In genomic region chr10:12792049-12792448, GRCm38 (mm10) we compare ENCODE assay signal across 11 mouse cellular contexts.
DNase-seq lines count a peak whose midpoint lies in the region; ATAC-seq and TF ChIP-seq lines count a peak whose summit lies in the region.
"Had no signal": no experiment of that assay in that cellular context is flagged by ENCODE, and none has a peak within 500 bp of the region (broad histone marks: within the 10 kb centered on the region; RNA-seq: fewer than 3 reads in every experiment).

No protein-coding gene starts in this region.

- WGBS in hindbrain, embryonic 11.5 days = 7% methylated on average over 6 of the region's 6 CpGs
- 11% methylated on average over 6 of the region's 6 CpGs for WGBS in neural tube, embryonic 13.5 days

- H3K4me3 ChIP-seq in cortical plate, adult 2 months (ENCODE audit: insufficient read depth, low read length) = no peak overlapping the region
- no peak overlapping the region for H3K4me3 ChIP-seq in hindbrain, embryonic 11.5 days (ENCODE audit: low read depth, low read length)
- H3K4me3 ChIP-seq in neural tube, embryonic 13.5 days = no peak overlapping the region
- H3K4me3 ChIP-seq: limb, embryonic 15.5 days had no signal

- ATAC-seq in hindbrain, embryonic 11.5 days (ENCODE audit: low FRiP score) = peak; percentile 72
- peak; percentile 58; the same call in 1 of the 2 replicates for ATAC-seq in neural tube, embryonic 13.5 days (ENCODE audit: low read depth)
- ATAC-seq in cerebellum, adult (ENCODE audit: insufficient number of reproducible peaks, low FRiP score, low TSS enrichment) = no peak

- no peak overlapping the region for H3K9ac ChIP-seq in hindbrain, embryonic 11.5 days (ENCODE audit: low read depth, low read length)
- H3K9ac ChIP-seq in neural tube, embryonic 13.5 days = no peak overlapping the region
- H3K9ac ChIP-seq: limb, embryonic 15.5 days had no signal

- no peaks in the 10 kb centered on the region; the same call in 1 of the 2 replicates for H3K4me1 ChIP-seq in cortical plate, adult 2 months (ENCODE audit: control insufficient read depth, insufficient read depth, low read length)
- no peaks in the 10 kb centered on the region for H3K4me1 ChIP-seq in hindbrain, embryonic 11.5 days (replicated peaks; ENCODE audit: control insufficient read depth, insufficient read depth, low read length)
- peaks cover 26% of the 10 kb centered on the region for H3K4me1 ChIP-seq in neural tube, embryonic 13.5 days (replicated peaks)

- H3K9me3 ChIP-seq in hindbrain, embryonic 11.5 days (ENCODE audit: control insufficient read depth, low read length) = no peaks in the 10 kb centered on the region
- no peaks in the 10 kb centered on the region for H3K9me3 ChIP-seq in neural tube, embryonic 13.5 days
- H3K9me3 ChIP-seq: limb, embryonic 15.5 days had no signal

- 0 out of 2 replicates have a peak overlapping the region, but pooled peaks have one; percentile 73 for H3K27ac ChIP-seq in cortical plate, adult 2 months (ENCODE audit: insufficient read depth, low read length)
- peak overlapping the region; percentile 34; the same call in 1 of the 2 replicates for H3K27ac ChIP-seq in hindbrain, embryonic 11.5 days (ENCODE audit: low read depth, low read length)
- H3K27ac ChIP-seq in neural tube, embryonic 13.5 days (replicated peaks) = peak overlapping the region; percentile 61; the same call in 1 of the 2 replicates
- H3K27ac ChIP-seq: limb, embryonic 15.5 days had no signal

- no peak overlapping the region for H3K4me2 ChIP-seq in hindbrain, embryonic 11.5 days (replicated peaks; ENCODE audit: low read depth, low read length)
- no peak overlapping the region for H3K4me2 ChIP-seq in neural tube, embryonic 13.5 days
- H3K4me2 ChIP-seq: limb, embryonic 15.5 days had no signal

- no peaks in the 10 kb centered on the region for H3K36me3 ChIP-seq in hindbrain, embryonic 11.5 days (ENCODE audit: control insufficient read depth, insufficient read depth, low read length)
- no peaks in the 10 kb centered on the region for H3K36me3 ChIP-seq in neural tube, embryonic 13.5 days
- H3K36me3 ChIP-seq: limb, embryonic 15.5 days had no signal

- no peak for TF ChIP-seq POLR2A in cortical plate, adult 2 months (IDR thresholded peaks at IDR 0.05; ENCODE audit: extremely low read depth, insufficient read depth, low read length)

- peak; percentile 24 for DNase-seq in kidney, postnatal 10 days
- no peak for DNase-seq in kidney, adult 9 months
- DNase-seq in hindbrain, embryonic 11.5 days (ENCODE audit: low spot score) = peak; percentile 41
- DNase-seq in T-cell, adult 2 months (ENCODE audit: low spot score) = no peak
- DNase-seq in left cerebral cortex, adult 11 months (ENCODE audit: low spot score) = no peak
- DNase-seq: cerebellum, postnatal 14 days; gastrocnemius, postnatal 36 days had no signal

- H3K27me3 ChIP-seq in hindbrain, embryonic 11.5 days (ENCODE audit: control insufficient read depth, insufficient read depth, low read length) = no peaks in the 10 kb centered on the region
- no peaks in the 10 kb centered on the region for H3K27me3 ChIP-seq in neural tube, embryonic 13.5 days
- H3K27me3 ChIP-seq: limb, embryonic 15.5 days had no signal

- no peak for TF ChIP-seq CTCF in cortical plate, adult 2 months (IDR thresholded peaks at IDR 0.05; ENCODE audit: extremely low read depth, insufficient read depth, low read length)

Comparison
In these comparisons a context has a peak if more than half of its experiments do, and no peak if none do; other contexts are left out.
1. DNase-seq: peak in kidney, postnatal 10 days (single experiment) and hindbrain, embryonic 11.5 days (single experiment); none in kidney, adult 9 months (single experiment), T-cell, adult 2 months (single experiment) and left cerebral cortex, adult 11 months (single experiment).
2. Peak in every context shown above with its lines, with median percentiles within 50 percentile points of each other: H3K27ac ChIP-seq.